Mouse (Mus musculus) cortical plate, adult 2 months (tissue): ENCODE measurements around the gene Pbxip1.

Experiments used
- CTCF ChIP-seq: fragments of 200-500 bp; IDR thresholded peaks from 2 replicates; pipeline ENCODE4 v1.5.1; 2011; ENCODE audit warnings: mild to moderate bottlenecking, control low read depth, low read length; ENCODE audit not compliant: insufficient read depth; ENCODE audit errors: extremely low read depth
- POLR2A ChIP-seq: fragments of 200-500 bp; IDR thresholded peaks from 2 replicates; pipeline ENCODE4 v1.6.1; 2011; ENCODE audit warnings: mild to moderate bottlenecking, low read length, control low read depth; ENCODE audit not compliant: insufficient read depth; ENCODE audit errors: extremely low read depth

DNA sequence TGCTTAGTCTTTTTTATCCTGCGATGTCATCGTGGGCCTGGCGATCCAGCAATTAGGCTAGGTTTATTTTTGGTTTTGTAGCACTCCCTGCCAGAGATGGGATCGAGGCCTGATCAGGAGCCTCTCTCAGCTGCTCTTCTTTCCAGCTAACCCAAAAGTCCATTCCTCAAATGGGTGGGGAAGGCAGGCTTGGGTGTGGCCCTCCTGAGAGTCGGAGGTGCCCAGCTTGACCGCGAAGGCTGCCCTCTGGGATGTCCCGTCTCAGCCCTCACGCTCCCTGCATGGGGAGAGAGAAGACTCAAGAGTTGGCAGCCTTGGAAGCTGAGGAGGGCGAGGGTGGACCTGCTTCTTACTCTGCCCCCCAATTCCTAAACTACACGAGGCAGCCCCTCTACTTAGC is 2.0 kb upstream of the Pbxip1 start:
- TF ChIP-seq POLR2A (no peak), CTCF (no peak)
